Mouse (Mus musculus) frontal cortex, postnatal 14 days (tissue): ENCODE results near the gene Lingo2.
"Not testable (repeated sequence)": the region's sequence is repeated elsewhere in the genome, so short reads cannot be mapped to it uniquely, and the experiment has no call there.

Experiments used
- DNase-seq, 2 experiments: peaks; one replicate each; pipeline ENCODE4 v3.0.0; 2022; ENCODE audit warnings: low spot score in 2 of 2

The Lingo2 gene

DNA sequence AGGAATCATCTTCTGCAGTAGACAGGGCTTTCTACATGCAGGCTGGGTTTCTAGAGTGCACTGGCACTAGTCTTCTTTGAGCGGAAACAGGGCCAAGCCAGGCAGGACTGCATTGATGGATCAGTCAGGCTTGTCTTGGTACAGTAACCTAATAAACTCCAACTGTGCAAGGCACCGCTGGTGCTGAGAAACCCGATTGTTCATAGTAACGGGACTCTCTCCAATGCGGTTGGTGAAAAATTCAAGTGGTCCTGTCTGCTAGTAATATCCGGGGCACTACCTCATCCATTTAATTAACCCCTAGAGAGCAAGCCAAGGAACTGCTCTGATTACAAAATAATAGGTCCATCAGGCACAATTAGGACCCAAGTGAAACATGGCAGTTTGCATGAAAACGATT lies 1106.4 kb downstream of the Lingo2 start:
- DNase-seq: peak in 1 of 2 experiments; percentile 23

- no peak for DNase-seq
Measured at GRCm38 (mm10) chr4:35844518-35844917, 1107.0 kb downstream of the Lingo2 start.

- no peak for DNase-seq
Measured at GRCm38 (mm10) chr4:35823322-35823870, 1128.2 kb downstream of the Lingo2 start.

DNA sequence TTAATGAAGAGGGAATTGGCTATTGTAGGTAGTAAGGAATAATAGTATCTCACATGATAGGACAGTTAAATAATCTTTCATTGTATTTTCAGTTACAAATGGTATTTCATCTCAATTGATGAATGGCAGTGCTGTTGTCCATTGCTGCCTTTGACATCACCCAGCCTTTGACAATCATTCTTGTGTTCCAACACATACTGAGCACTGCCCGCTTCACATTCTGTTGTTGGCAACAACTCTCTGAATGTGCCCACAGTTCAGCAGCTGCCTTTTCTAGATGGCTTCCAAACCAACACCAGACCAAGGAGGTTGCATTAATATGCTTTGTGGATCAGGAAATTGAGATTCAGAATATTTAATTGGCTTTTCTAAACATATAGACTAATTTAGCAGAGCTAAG lies 1130.8 kb downstream of the Lingo2 start:
- no peak for DNase-seq

DNA sequence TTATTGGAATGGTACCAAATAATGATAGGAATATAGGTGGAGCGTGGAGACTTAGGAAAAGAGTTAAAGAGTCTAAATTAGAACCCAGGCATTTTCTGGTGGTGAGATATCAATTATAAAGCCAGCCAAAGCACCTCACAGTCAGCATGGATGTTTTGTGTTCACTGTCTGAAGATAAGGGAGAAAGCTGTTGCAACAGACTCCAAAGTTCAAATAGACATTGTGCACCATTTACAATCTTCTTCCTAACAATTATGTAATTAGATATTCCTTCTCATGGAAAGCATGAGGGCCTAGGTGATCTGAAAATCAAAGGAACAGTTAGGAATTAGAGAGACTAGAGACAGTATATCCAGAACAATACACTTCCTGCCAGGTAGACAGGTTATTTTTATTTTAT lies 1136.8 kb downstream of the Lingo2 start:
- no peak for DNase-seq

DNA sequence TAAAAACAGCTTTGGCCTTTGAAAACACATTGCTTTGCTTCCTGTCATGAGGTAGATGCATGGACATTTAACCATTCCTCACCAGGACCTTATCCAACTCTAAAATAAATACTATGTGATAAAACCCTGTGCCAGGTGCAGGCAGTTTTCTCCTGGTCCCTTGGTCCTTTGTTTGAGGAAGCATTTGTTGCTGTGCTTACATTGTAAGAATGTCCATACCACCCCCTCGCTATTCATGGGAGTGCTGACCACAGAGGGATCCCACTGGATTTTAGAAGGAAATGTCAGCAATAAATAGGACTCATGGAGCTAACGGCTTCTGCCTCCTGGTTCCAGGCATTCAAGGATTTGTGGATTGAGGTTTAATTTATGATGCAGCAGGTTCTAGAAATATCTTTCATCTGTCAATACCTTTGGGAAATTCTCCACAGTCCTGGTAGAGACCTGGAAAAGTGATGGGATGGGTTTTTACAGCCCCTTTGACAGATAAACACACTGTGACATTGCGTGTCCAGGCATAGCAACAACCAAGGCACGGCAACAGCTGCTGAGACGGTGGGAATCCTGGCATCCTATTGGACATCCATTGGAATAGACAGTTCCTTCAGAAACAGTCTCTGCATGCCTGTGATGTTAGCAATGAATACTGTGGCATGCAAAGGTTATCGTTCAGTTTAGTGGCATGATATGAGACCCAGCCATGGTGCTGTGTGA lies 1143.9 kb downstream of the Lingo2 start:
- no peak for DNase-seq

DNA sequence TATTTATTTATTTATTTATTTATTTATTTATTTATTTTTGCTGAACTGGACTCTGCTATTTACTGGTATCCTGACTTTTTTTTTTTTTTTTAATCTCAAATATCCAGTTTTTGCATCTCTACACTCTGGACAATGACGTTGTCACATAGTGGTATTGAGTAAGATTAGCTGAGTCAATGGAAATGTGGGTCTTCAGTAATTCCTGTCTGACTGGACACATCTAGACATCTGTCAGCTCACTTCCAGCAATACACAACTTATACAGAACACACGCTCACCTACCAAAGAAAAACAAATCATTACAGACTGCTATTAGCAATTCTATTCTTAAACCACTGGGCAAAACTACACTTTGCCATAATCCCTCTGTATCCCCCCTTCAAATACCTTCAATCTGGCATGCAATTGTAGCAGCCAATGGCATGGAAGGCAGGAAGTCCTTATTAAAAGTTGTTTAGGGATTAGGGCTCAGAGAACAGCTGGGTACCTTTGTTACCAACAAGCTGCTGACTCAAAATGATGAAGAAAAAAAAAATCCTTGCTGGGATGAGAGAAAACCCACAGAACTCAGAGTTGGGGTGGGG lies 1144.6 kb downstream of the Lingo2 start:
- DNase-seq: no peak

DNA sequence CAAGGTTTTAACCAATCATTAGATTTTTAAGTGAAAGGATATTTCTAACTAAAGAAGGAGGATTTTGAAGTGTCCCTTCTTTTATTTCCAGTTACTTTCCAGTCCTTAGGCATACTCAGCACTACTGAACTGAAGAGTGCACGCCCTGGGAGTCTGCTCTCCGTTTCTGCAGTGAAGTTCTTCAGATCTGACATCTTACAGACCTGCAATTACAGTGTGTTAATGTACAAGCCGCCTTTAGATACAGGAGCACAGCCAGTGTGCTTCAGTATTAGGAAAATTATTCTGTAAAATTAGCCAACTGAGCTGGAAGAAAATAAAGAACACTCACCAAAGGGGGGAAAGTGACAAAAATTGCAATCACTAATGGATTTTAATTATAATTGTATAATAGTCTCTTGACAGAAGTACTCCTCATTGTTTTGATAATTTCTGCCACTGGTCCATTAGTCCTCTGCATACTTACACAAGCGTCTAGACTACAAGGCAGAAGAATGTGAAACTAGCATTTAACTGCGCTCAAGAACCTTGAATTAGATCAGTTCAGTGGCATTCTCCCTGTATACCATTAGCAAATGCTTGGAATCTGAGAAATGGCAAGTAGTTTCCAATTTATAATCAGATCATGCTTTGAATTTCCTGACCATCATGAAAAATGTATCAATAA lies 1167.2 kb downstream of the Lingo2 start:
- no peak for DNase-seq

- DNase-seq: no peak
Measured at GRCm38 (mm10) chr4:35770810-35771209, 1180.7 kb downstream of the Lingo2 start.

DNA sequence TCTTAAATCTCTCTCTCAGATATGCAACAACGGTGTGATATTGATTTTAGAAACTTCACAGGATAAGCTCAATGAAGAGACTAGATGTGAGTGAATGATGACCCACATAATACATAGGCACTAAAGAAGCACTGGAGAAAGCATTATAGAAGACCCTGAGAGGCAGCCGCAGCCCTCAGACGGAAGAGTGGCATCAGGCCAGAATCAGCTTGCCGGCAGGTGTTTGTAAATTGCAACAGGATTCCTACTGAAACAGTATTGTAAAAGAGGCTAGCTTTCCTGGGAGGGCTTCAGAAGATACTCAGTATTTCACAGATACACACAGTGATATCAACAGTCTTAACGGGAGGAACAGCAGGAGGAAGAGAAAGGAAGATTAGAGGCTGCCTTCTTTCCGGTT lies 1184.6 kb downstream of the Lingo2 start:
- DNase-seq: no peak

DNA sequence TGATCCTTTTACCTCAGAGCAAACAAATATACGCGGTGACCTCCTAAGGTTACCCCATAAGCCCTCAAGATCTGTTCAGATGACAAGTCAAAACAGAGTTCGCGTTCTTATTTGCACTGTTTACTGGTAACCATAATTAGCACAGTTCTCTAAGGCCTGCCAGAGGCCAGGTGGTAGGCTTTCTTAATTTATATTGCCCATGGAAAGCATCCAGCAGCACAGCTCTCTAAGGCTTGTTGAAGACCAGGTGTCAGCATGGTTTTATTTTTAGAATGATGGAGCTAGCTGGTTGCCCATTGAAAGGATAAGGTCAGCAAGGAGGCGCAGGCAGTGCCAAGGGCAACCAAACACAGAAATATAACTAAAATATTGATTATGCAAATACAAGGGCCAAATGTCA lies 1190.4 kb downstream of the Lingo2 start:
- no peak for DNase-seq

DNA sequence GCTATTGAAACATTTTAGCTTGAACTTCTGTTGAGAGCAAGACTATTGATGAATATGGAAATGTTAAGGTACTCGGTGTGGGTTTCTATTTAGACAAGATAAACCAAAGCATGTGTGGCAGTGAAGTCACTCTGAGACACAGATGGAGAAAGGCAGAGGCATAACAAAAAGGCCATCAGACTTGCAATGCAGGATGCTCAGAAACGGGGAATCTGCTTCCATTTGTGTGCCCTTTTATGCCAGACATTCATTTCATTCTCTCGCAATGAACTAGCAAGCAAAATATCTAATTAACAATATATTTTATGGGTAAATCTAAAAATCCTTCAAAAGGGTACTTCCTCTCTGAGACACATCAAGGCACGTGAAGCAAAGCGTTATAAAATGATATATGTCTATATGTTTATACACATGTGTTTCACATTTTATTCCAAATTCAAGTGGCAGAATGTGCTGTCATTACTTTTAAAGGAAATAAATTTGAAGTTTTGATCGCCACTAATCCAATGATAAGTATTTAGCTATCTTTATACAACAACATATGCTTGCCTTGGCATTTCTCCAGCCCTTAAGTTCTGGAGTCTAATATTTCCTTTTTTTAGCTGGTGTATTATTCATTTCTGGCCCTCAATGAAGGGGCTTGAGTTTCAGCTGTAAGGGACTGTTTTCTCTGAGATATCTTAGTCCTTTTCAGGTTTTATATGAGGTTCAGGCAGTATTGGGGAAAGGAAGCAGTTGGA lies 1199.3 kb downstream of the Lingo2 start:
- no peak for DNase-seq

DNA sequence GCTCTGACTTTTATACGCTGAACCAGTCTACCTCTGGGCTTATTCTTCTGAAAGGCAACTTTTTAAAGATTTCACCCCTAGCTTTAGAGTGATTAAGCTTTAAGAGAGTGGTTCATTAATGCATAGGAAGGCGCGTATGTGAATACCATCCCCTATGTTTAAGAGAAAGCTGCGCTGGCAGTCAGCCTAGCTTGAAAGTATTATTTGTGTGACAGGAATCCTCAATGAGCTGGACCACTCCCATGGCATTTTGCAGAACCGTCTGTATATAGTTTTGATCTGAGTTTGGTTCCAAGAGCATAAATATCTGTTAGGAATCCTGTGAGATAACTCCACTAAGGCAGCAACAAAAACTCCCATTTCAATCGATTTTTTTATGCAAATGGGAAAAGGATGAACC lies 1204.9 kb downstream of the Lingo2 start:
- no peak for DNase-seq

DNA sequence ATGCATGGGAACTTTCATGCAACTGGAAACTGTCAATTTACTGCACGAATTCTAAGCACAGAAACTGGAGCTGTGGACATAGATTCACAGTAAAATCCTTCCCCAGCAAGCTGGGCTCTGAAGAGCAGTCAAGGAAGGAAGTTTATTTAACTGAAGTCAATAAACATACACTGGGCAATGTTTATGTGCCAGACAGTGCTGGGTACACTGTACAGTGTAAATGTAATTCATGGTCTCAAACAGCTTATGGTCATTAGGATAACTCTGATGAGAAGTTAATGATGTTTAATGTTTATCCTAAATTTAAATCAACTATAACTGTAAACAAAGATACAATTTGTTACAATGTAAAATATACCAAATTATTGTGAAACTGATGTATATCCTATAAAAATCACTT lies 1226.8 kb downstream of the Lingo2 start:
- DNase-seq: no peak

- no peak for DNase-seq
Measured at GRCm38 (mm10) chr4:35704126-35704525, 1247.4 kb downstream of the Lingo2 start.

GRCm38 (mm10) chr4:35702661-35703060 lies 1248.9 kb downstream of the Lingo2 start:
- no peak for DNase-seq

- DNase-seq: no peak
Measured at GRCm38 (mm10) chr4:35695137-35695522, 1256.4 kb downstream of the Lingo2 start.

DNA sequence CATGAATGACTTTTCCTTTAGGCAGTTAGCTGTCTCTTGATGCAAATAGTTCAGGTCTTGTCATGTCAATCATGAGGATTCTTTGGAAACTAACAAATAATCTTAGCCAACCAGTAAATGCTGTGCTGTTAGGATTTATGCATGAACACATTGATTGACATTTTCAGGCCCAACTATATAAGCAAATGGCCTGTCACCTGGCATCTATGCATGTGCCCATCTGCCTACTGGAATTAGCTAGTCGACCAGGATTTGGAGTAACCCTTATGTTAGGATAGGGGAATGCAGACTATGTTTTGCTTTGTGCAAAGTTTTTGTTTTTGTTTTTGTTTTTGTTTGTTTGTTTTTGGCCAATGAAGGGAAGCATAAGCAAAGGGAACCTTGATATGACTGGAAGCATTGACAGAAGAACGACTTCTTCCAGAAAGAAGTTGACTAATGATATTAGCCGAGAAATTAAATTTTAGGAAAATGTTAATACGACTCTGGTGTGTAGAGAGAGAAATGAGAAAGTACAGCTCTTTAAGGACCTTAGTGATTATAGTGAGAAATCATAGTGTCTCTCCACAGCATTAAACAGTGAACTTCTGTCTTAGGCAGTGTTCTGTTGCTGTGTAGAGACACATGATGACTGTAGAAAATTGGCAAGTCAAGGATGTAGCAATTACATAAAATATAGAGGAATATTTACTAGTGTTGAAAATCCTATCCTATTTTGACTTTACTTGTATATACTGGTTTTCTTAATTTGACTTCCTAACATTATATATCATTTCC lies 1257.0 kb downstream of the Lingo2 start:
- no peak for DNase-seq

DNA sequence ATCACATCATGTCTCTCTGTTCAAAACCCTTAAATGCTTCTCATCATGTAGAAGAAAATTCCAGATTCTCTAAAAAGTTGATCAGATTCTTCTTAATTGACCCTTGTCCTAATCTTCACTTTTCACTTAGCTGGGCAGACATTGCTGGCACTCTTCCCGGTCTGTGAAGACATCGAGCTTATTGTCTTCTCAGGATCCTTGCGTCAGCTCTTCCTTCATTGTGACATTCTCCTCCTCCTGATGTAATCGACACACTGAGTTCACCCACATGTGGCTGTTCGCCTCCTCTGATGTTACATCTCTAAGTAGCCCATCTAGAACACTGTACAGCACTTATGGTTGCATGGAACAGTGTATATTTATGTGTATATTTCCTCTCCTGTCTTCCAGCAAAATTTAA lies 1261.0 kb downstream of the Lingo2 start:
- DNase-seq: no peak

DNA sequence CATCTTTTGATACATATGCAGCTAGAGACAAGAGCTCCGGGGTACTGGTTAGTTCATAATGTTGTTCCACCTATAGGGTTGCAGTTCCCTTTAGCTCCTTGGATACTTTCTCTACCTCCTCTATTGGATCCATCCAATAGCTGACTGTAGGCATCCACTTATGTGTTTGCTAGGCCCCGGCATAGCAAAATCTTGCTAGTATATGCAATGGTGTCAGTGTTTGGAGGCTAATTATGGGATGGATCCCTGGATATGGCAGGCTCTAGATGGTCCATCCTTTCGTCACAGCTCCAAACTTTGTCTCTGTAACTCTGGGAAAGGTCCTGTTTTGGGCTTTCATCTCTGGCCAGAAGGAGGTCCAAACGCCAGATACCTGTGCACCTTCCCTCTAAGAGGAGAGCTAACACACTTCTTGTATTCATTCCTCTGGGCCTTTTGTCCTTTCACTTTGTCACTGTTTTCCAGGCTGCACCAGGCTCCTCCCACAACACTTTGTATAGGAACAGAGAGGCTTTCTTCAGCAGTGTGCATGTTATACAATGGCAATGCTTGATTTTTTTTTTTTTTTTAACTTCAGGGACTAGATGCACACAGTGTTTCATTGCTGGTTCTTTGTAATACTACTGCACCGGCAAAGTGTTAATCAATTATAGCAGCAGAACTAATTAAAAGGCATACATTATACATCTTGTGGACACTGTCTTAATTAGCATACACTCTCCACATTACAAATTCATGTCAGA lies 1262.9 kb downstream of the Lingo2 start:
- not testable (repeated sequence) for DNase-seq
